Mouse (Mus musculus) hindbrain, embryonic 14.5 days (tissue): Measurements from ENCODE around the gene H60b. TPM values are rescaled to one million over a fixed set of nuclear protein-coding genes. Genes with fewer than 3 reads are reported as not detected.

Source experiments
- ATAC-seq: fragments of 200-750 bp; cut with Nextera tagmentation; 2 replicates; pipeline ENCODE4 v1.8.0; 2017; ENCODE audit warnings: moderate number of reproducible peaks, mild to moderate bottlenecking, moderate TSS enrichment, moderate library complexity; ENCODE audit not compliant: low FRiP score
- DNase-seq: peaks from one replicate; pipeline ENCODE4 v3.0.0-alpha.2; 2015; ENCODE audit warnings: low spot score
- H3K27ac ChIP-seq: fragments of 300-500 bp; sonication (generic); 2 replicates; pipeline ENCODE4 v1.5.1; 2014; ENCODE audit warnings: mild to moderate bottlenecking, moderate library complexity
- H3K27me3 ChIP-seq: fragments of 300-500 bp; sonication (generic); 2 replicates; pipeline ENCODE4 v1.6.1; 2014; ENCODE audit warnings: mild to moderate bottlenecking, low read length, mixed read lengths; ENCODE audit not compliant: control insufficient read depth, insufficient read depth
- H3K36me3 ChIP-seq: fragments of 300-500 bp; sonication (generic); replicated peaks from 2 replicates; pipeline ENCODE4 v1.6.1; 2014; ENCODE audit not compliant: control insufficient read depth, insufficient read depth
- H3K4me1 ChIP-seq: fragments of 300-500 bp; sonication (generic); replicated peaks from 2 replicates; pipeline ENCODE4 v1.6.1; 2014; ENCODE audit warnings: antibody characterized with exemption, low read length, mixed read lengths; ENCODE audit not compliant: control insufficient read depth, insufficient read depth
- H3K4me2 ChIP-seq: fragments of 300-500 bp; sonication (generic); replicated peaks from 2 replicates; pipeline ENCODE4 v1.6.1; 2014; ENCODE audit warnings: mild to moderate bottlenecking, moderate library complexity
- H3K4me3 ChIP-seq: fragments of 300-500 bp; sonication (generic); replicated peaks from 2 replicates; pipeline ENCODE4 v1.5.1; 2014; ENCODE audit warnings: mild to moderate bottlenecking, low read length
- H3K9ac ChIP-seq: fragments of 300-500 bp; sonication (generic); 2 replicates; pipeline ENCODE4 v1.6.1; 2014
- H3K9me3 ChIP-seq: fragments of 300-500 bp; sonication (generic); 2 replicates; pipeline ENCODE4 v1.6.1; 2016; ENCODE audit warnings: low read length; ENCODE audit not compliant: control insufficient read depth
- WGBS: fragments of 180-500 bp; shearing (Covaris S2); extraction: QIAGEN DNeasy Blood & Tissue Kit; methylation state at CpG from one replicate; pipeline ENCODE4 v1.1.7; 2014; 5-methylcytosine and 5-hydroxymethylcytosine counted together
- polyA plus RNA-seq: library from polyadenylated mRNA; unstranded; fragments of >200 nt; fragmentation: Nextera tagmentation; extraction: Ambion mirVana; gene quantifications from 2 replicates; pipeline ENCODE4 v1.2.1, GENCODE M21; 2014

The H60b gene
- polyA plus RNA-seq, 1 experiment from 2014 or later = 0.25 TPM

GRCm38 (mm10) chr10:22297766-22298461, 139.5 kb downstream of the H60b start:
- no peaks in the 10 kb centered on the region for H3K9me3 ChIP-seq
- H3K4me1 ChIP-seq = no peaks in the 10 kb centered on the region
- no peak overlapping the region for H3K27ac ChIP-seq
- ATAC-seq (no peak), DNase-seq (no peak)
- no peaks in the 10 kb centered on the region for H3K36me3 ChIP-seq
- no peaks in the 10 kb centered on the region for H3K27me3 ChIP-seq
- no peak overlapping the region for H3K4me2 ChIP-seq
- no peak overlapping the region for H3K4me3 ChIP-seq
- no peak overlapping the region for H3K9ac ChIP-seq
- WGBS = 61% methylated on average over 8 of the region's 8 CpGs

DNA sequence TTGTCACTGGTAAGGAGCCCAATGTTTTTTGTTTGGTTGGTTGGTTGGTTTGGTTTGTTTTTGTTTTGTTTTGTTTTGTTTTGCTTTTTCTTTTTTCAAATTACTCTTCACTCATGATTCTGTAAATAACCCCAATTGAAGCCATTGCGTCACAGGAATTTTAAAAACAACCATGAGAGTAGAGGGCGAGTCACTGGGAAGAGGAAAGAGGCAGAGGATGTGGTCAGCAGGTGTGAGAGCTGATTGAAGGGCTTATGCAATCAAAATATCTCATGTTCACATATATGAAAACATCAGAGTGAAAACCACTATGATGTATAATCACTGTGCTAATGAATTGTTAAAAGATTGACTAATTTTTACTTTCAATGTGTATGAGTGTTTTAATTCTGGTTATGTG, 140.9 kb downstream of the H60b start:
- 90% methylated on average over 2 of the region's 2 CpGs for WGBS
- H3K4me2 ChIP-seq = no peak overlapping the region
- DNase-seq (no peak), ATAC-seq (no peak)
- no peak overlapping the region for H3K9ac ChIP-seq
- no peaks in the 10 kb centered on the region for H3K9me3 ChIP-seq
- H3K4me1 ChIP-seq = no peaks in the 10 kb centered on the region
- no peak overlapping the region for H3K4me3 ChIP-seq
- H3K27ac ChIP-seq = no peak overlapping the region
- H3K36me3 ChIP-seq = no peaks in the 10 kb centered on the region
- H3K27me3 ChIP-seq = no peaks in the 10 kb centered on the region

DNA sequence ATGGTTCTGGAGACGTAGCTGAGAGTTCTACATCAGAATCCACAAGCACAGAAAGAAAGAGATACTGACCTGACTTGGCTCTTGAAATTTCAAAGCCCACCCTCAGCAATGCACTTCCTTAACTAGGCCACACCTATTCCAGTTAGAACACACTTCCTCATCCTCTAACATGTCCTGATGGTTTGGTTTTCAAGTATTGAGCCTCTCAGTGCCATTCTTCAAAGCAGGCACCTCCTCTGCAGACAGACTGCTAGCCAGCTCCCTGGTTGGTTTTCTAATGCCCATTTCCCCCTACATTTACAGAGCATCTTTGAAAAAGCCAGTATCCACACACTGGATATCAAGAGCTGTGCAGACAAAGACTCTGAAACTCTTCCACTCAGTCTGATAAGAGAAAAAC, 143.3 kb downstream of the H60b start:
- DNase-seq = no peak
- no peak overlapping the region for H3K27ac ChIP-seq
- 86% methylated on average over 1 of the region's 1 CpGs for WGBS

DNA sequence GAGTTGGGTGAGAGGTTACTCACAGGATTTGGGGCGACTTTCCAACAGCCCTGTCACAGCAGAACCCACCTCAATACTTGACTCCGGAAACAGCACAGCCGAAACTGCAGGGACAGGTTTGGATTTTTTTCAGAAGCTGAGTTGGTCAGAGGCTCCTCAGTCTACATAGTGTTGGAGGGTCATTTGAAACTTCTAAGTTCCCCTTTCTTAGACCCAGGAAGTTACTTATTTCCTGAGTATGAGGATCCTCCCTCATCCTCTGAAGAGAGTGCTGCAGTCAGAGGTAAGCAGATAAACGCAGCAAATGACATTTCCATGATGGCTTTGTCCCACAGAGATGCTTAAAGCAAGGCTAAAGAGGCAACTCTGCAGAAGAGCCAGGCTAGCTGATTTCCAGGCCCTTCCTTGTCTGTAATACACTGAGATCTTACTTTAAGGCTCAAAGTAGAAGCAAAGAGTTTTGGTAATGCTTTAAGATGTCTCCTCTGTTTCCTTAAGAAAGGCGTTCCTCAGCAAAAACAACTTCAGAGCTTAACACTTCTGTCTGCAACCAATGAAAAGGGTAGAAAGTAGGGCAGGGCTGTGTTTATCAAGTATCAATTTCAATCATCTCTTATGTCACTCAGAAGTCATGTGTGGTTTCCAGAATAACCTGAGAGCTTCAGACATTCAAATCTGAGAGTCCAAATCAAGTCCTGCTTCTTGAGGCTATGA, 144.1 kb downstream of the H60b start:
- no peak overlapping the region for H3K4me2 ChIP-seq
- no peaks in the 10 kb centered on the region for H3K36me3 ChIP-seq
- no peaks in the 10 kb centered on the region for H3K27me3 ChIP-seq
- no peak for DNase-seq
- no peak overlapping the region for H3K4me3 ChIP-seq
- no peak overlapping the region for H3K9ac ChIP-seq
- H3K4me1 ChIP-seq = no peaks in the 10 kb centered on the region
- ATAC-seq = no peak
- no peak overlapping the region for H3K27ac ChIP-seq
- WGBS = 86% methylated on average over 5 of the region's 5 CpGs
- no peaks in the 10 kb centered on the region for H3K9me3 ChIP-seq

More for the DNA sequence above, 143.3 kb downstream of the H60b start:
- H3K9ac ChIP-seq = no peak overlapping the region
- H3K27me3 ChIP-seq = no peaks in the 10 kb centered on the region
- no peaks in the 10 kb centered on the region for H3K4me1 ChIP-seq
- H3K9me3 ChIP-seq = no peaks in the 10 kb centered on the region
- H3K36me3 ChIP-seq = no peaks in the 10 kb centered on the region
- no peak overlapping the region for H3K4me3 ChIP-seq
- ATAC-seq = no peak
- no peak overlapping the region for H3K4me2 ChIP-seq

DNA sequence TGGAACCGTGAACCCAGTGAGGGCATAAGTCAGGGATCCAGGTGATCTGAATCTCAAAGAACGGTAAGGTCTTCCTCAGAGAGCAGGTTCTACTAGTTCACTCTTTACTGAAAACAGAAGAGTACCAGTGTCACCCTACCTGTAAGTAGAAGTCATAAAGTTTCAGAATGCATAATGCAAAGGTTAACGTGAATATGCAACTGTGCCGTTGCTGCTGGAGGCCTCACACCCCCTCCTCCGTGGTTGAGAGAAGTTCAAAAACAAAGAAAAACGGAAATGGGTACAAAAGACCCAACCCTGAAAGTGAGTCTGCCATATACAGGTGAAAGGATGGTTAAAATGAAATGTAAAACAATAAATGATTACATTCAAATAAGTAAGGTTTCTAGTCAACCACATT, 145.3 kb downstream of the H60b start:
- Histone ChIP-seq H3K9me3 (no peaks in the 10 kb centered on the region), H3K27ac (no peak overlapping the region), H3K36me3 (no peaks in the 10 kb centered on the region), H3K27me3 (no peaks in the 10 kb centered on the region), H3K4me1 (no peaks in the 10 kb centered on the region), H3K4me3 (no peak overlapping the region), H3K9ac (no peak overlapping the region), H3K4me2 (no peak overlapping the region)
- ATAC-seq (no peak), DNase-seq (no peak)
- 92% methylated on average over 6 of the region's 6 CpGs for WGBS

- H3K4me2 ChIP-seq = no peak overlapping the region
- H3K27ac ChIP-seq = no peak overlapping the region
- no peak overlapping the region for H3K9ac ChIP-seq
- ATAC-seq = no peak
- H3K4me3 ChIP-seq = no peak overlapping the region
- no peaks in the 10 kb centered on the region for H3K27me3 ChIP-seq
- no peak for DNase-seq
- WGBS = 86% methylated on average over 4 of the region's 4 CpGs
- H3K9me3 ChIP-seq = no peaks in the 10 kb centered on the region
- no peaks in the 10 kb centered on the region for H3K4me1 ChIP-seq
- no peaks in the 10 kb centered on the region for H3K36me3 ChIP-seq
Measured at GRCm38 (mm10) chr10:22305801-22306200, 147.4 kb downstream of the H60b start.

DNA sequence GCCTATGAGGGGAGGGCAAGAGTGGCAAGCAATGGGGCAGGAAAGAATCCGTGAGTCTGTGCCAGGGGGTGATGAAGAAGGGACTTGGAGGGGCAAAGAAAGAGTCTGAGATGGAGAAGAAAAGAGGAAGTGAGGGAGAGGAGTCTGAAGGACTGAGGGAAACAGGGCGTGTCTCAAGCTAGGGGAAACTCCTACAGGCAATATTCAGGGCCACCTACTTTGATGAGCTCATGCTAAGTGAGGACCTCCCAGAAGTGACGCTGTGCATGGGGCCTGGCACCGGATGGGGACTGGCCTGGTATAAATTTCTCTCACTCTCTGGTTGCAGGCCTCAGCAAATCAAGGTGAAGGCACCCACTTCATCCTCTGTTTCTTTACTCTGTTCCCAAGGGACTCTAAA, 148.1 kb downstream of the H60b start:
- no peak overlapping the region for H3K4me2 ChIP-seq
- ATAC-seq (no peak), DNase-seq (no peak)
- H3K9me3 ChIP-seq = no peaks in the 10 kb centered on the region
- H3K27ac ChIP-seq = no peak overlapping the region
- WGBS = 67% methylated on average over 4 of the region's 4 CpGs
- no peak overlapping the region for H3K9ac ChIP-seq
- no peaks in the 10 kb centered on the region for H3K4me1 ChIP-seq
- no peak overlapping the region for H3K4me3 ChIP-seq
- no peaks in the 10 kb centered on the region for H3K36me3 ChIP-seq
- no peaks in the 10 kb centered on the region for H3K27me3 ChIP-seq

DNA sequence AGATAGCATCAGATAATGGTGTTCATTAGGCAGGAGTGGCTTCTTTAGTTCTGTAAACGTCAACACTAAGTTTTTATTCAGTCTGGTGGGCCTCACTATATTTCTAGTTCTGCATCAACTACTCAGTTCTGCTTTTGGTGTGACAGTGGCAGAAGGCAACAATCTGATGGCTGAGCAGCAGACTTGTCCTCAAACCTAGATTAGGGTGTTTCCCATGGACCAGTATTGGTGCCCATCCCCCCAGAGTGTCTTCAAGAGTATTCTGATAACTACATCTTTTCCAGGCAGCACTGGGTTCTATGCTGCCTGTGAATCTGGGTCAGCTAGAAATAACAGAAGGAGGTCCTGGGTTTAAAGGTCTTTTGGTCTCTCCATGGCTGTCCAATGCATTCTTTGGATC, 149.8 kb downstream of the H60b start:
- Histone ChIP-seq H3K4me1 (no peaks in the 10 kb centered on the region), H3K4me2 (no peak overlapping the region), H3K4me3 (no peak overlapping the region), H3K27me3 (no peaks in the 10 kb centered on the region), H3K9me3 (no peaks in the 10 kb centered on the region), H3K27ac (no peak overlapping the region), H3K36me3 (no peaks in the 10 kb centered on the region), H3K9ac (no peak overlapping the region)
- 77% methylated on average over 1 of the region's 1 CpGs for WGBS
- ATAC-seq (no peak), DNase-seq (no peak)

DNA sequence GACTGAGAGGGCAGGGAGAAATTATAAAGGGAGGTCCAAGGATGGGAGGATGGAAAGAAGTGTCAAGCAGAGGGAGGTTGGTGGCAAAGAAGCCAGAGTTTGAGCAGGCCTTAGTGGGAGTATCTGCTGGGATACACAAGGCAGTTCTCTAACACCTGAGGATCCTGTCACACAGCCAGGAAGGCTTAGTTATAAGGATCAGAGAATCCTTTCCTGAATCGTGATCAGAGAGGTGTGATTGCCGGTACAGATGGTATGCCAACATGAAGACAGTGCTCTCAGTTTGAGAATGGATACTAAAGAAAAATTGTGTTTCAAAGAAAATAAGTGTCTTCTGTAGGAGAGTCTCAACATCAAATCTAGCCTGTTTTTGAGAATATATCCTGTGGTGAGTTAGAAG, 164.5 kb downstream of the H60b start:
- DNase-seq = no peak
- Histone ChIP-seq H3K4me3 (no peak overlapping the region), H3K4me2 (no peak overlapping the region), H3K36me3 (no peaks in the 10 kb centered on the region), H3K9me3 (no peaks in the 10 kb centered on the region), H3K27me3 (no peaks in the 10 kb centered on the region), H3K4me1 (no peaks in the 10 kb centered on the region), H3K27ac (no peak overlapping the region), H3K9ac (no peak overlapping the region)
- no peak for ATAC-seq
- WGBS = 95% methylated on average over 2 of the region's 2 CpGs
